Mouse (Mus musculus) Muller cell, postnatal 12 days (primary cell): ENCODE measurements around the gene Syndig1l.

ENCODE experiments used
- DNase-seq: peaks from one replicate; pipeline ENCODE4 v3.0.0-alpha.2; 2015; ENCODE audit errors: inconsistent ontology term

Syndig1l gene

DNA sequence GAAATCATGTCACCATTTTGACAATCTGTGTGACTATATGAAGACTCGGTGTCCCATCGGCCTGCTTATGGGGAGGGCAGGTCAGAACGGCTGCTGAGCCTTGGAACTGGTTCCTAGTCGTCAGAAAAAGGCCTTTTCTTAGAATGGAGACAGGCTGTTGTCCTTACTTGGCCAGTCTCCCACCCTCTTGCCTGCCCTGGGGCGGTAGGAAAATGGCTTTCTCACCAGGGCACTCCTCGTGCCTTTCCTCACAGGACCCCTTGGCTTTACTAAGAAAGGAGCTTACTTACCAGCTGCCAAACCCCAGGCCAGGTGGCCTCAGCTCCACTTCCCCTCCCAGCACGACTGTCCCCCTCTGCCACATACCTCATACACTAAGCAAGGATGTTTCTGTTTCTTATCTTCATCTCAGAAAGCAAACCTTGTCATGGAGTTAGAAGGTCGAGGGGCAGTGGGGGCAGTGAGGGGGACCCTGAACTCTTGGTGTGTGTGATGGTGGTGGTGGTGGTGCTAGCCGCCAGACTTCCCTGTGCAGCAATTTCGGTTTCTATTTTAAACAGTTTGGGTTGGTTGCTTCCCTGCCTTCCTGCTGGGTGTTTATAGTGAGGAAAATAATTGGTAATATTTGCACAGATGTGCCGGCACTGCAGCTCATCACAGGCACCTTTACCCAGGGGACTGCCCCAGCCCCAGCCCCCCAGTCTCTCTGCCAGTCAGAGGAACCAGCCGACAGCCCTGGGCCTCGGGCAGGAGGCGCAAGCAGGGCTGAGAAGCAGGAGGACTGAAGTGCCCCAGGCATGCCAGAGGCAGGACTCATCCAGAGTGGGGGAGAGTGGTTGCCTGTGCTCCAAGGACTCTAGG, 23.7 kb downstream of the Syndig1l start:
- peak; percentile 2 for DNase-seq

DNA sequence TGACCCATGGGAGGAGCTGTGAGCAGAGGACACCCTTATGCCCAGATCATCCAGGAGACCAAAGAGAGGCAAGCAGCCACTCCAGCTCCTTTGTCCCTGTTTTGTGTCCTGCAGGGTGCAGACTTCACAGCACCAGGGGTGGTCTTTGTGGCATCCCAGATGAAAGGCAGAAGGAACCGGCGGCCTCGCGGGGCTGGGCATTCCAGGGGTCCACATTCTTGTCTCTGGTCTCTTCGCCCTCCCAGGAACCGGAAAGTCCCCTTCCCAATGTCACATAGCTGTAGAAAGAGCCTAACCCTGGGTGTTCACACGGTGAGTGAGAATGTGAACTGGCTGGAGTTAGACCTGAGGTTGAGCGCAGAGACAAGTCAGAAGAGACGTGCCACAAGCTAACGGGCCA, 27.0 kb downstream of the Syndig1l start:
- DNase-seq: no peak

DNA sequence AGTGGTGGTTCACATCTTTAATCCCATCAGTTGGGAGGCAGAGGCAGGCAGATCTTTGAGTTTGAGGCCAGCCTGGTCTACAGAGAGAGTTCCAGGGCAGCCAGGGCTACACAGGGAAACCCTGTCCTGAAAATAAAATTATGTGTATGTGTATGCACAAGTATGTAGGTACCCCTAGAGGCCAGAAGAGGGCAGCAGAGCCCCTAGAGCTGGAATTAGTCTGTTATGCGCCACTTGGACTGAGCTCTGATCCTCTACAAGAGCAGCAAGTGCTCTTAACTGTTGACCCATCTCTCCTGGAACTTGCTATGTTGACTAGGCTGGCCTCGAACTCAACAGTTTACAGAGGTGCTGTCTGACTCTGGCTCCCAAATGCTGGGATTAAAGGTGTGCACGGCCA, 28.1 kb downstream of the Syndig1l start:
- DNase-seq: no peak

DNA sequence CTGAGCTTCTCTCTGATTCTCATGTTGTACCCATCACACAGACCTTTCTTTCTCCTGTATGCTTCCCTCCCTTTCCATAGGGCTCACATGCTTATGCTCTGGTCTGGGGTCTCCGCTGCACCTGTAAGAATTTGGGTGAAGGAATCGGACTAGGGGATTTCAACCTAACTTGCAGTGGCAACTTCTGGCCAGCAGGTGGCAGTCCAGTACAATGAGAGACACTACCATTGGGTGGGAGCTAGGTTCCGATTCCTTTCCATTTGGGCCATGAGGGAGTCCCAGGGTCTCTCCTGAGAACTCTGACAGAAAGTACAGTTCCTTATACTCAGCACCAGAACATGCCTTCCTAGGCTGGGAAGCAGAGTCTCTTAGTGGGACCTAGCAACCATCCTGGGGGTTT, 44.7 kb downstream of the Syndig1l start:
- DNase-seq: peak; percentile 59

DNA sequence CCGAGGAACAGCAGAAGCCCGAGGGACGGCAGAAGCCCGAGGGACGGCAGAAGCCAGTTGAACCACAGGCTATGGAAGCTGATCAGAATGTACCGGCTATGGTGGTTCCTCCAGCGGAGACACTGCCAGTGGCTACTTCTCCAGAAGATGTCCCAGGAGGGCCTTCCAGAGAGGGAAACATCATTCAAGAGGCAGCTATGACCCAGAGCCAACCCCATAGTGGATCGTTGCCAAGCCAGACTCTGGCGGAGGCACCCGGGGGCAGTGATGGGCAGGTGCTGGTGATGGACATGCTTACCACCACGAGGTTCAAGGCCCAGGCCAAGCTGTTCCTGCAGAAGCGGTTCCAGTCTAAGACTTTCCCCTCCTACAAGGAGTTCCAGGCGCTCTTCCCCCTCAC, 48.4 kb downstream of the Syndig1l start:
- no peak for DNase-seq

DNA sequence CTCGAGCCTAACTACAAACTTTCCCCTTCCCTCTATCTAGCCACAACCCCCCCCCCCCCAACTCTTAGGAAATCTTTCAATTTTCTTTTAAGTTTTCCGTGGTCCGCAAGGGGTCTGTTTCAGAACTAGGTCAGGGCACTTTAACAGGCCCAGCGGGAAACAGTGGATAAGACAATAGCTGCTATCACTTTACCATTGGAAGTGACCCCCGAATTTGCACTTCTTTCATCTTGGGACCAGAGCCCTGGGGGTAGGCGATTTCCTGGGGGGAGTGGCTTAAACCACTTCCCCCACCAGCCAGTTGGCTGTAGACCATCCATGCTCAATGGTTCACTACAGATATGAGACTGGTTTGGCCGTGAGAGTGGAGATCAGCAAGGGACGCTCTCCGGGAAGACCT, 58.0 kb downstream of the Syndig1l start, which contains the start of gene Vrtn:
Vrtn (plus strand) TSS at position 366 of the 400 bp plus-strand sequence.
- no peak for DNase-seq

DNA sequence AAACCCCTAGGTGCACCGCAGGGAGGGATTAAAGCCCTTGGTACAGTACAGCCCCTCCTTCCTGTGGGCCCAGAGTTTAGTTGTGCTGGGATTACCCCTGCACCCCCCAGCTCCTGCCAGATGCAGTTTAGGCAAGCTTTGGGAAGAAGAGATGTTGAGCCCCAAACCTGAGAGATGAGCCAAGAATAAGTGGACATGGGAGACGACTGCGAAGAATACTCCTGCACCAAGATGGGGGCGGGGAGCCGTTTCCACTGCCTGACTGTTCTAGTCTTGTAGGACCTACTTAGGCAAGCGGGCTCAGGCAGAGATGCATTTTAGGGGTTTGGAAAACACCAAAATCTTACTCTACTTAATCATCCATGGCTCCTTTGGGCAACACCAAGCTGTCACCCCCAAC, 58.4 kb downstream of the Syndig1l start:
- DNase-seq: no peak

DNA sequence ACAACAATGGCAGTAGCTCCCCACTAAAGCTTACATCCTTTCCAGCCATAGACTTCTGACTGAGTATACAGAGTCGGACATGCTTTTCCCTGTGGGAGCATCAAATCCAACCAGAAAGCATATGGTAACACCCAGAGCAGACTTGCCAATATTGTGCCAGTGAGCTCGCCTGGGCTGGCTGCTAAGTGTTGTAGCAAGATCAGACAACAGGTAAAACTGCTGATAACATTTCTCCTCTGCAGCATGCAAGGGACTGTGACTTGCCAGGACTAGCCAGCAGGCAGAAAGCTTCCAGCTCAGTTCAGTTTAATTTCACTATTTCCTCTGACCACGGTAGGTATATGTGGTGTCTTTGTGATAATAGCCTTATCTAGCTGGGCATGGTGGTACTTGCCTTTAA, 66.8 kb downstream of the Syndig1l start:
- DNase-seq: no peak
